Mouse (Mus musculus): ENCODE results near the gene Ap1s1. TPM values are rescaled to one million over a fixed set of nuclear protein-coding genes. Genes with fewer than 3 reads are reported as not detected.
A peak's percentile ranks its signal among the peaks of the same experiment; 100 is the strongest.

Gene Ap1s1
- polyA plus RNA-seq, 1 experiment from 2014 or later, result 146 TPM

DNA sequence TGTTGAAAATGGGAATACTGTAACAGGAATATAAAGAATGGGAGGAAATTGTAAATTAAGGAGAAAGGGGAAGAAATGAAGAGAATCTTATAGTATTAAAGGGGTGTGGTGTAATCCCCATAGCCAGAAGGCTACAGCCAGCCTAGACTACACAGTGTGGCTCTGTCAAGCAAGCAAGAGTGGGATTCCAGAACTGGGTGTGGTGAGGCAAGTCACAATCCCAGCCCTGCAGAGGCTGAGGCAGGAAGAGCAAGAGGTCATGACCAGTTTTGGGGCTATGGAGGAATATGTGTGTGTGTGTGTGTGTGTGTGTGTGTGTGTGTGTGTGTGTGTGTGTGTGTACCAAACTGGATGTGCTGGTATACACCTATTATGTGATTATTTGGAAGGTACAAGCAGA is 1.1 kb upstream of the Ap1s1 start:
- Histone ChIP-seq H3K4me2 (replicated peaks; ENCODE audit: low read depth) (no peak overlapping the region), H3K4me1 (replicated peaks; ENCODE audit: control insufficient read depth, insufficient read depth) (peaks cover 4% of the 10 kb centered on the region; the same call in 1 of the 2 replicates), H3K9ac (ENCODE audit: low read length) (no peak overlapping the region), H3K36me3 (ENCODE audit: control insufficient read depth, insufficient read depth, low read length) (peaks cover 3% of the 10 kb centered on the region; the same call in 1 of the 2 replicates), H3K9me3 (ENCODE audit: control insufficient read depth, low read length) (no peaks in the 10 kb centered on the region), H3K27ac (replicated peaks) (no peak overlapping the region), H3K27me3 (ENCODE audit: control insufficient read depth, insufficient read depth, low read length) (no peaks in the 10 kb centered on the region), H3K4me3 (ENCODE audit: low read depth, low read length) (no peak overlapping the region)
- DNase-seq (ENCODE audit: low spot score) (no peak), ATAC-seq (ENCODE audit: low FRiP score, low TSS enrichment) (no peak)
- TF ChIP-seq CTCF (IDR thresholded peaks at IDR 0.05; ENCODE audit: low read depth) (no peak), EP300 (optimal IDR thresholded peaks at IDR 0.05) (no peak)

DNA sequence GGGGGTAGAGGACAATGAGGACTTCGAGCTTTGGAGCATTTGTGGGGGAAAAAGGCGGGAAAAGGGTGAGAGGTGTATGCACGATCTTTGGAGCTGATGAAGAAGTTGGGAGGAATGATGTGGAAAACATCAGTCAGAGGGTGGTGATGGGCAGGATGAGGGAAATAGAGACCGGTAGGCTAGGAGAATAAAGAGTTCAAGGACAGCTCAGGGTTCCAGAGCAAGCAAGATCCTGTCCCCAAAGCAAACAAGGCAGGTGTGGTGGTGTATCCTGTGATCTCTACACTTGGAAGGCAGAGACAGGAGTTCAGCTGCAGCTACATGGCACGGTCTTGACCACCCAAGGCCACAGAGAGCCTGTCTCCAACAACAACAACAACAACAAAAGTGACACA is 386 bp upstream of the Ap1s1 start:
- Histone ChIP-seq H3K27me3 (ENCODE audit: control insufficient read depth, insufficient read depth, low read length) (no peaks in the 10 kb centered on the region), H3K27ac (replicated peaks) (no peak overlapping the region), H3K9me3 (ENCODE audit: control insufficient read depth, low read length) (no peaks in the 10 kb centered on the region), H3K9ac (ENCODE audit: low read length) (no peak overlapping the region), H3K4me1 (replicated peaks; ENCODE audit: control insufficient read depth, insufficient read depth) (peaks cover 4% of the 10 kb centered on the region; the same call in 1 of the 2 replicates), H3K4me3 (ENCODE audit: low read depth, low read length) (peak overlapping the region; percentile 66), H3K4me2 (replicated peaks; ENCODE audit: low read depth) (peak overlapping the region; percentile 83), H3K36me3 (ENCODE audit: control insufficient read depth, insufficient read depth, low read length) (peaks cover 5% of the 10 kb centered on the region; the same call in 1 of the 2 replicates)
- TF ChIP-seq CTCF (IDR thresholded peaks at IDR 0.05; ENCODE audit: low read depth) (no peak), EP300 (optimal IDR thresholded peaks at IDR 0.05) (no peak)
- DNase-seq (ENCODE audit: low spot score), result no peak
- ATAC-seq (ENCODE audit: low FRiP score, low TSS enrichment), result no peak; the same call in 1 of the 2 replicates
- WGBS, result 21% methylated on average over 5 of the region's 5 CpGs

DNA sequence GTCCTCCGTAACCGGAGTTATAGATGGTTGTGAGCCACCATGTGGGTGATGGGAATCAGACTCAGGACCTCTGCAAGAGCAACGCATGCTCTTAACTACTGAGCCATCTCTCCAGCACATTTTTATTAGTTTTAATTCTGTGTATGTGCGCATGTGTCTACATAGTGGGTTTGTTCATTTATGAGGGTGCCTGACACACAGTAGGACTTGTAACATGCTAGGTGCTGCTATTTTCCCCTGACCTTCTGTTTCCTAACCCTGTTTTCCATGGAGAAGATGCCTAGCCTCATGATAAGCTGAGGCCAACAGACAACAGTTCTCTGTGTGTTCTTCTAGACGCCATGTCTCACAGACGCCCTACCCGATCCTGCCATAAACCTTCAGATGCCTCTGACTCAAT is 1.9 kb downstream of the Ap1s1 start:
- Histone ChIP-seq H3K4me3 (ENCODE audit: low read depth, low read length) (no peak overlapping the region), H3K27ac (replicated peaks) (no peak overlapping the region), H3K36me3 (ENCODE audit: control insufficient read depth, insufficient read depth, low read length) (peaks cover 13% of the 10 kb centered on the region; the same call in 1 of the 2 replicates), H3K9ac (ENCODE audit: low read length) (no peak overlapping the region), H3K4me2 (replicated peaks; ENCODE audit: low read depth) (no peak overlapping the region), H3K27me3 (ENCODE audit: control insufficient read depth, insufficient read depth, low read length) (no peaks in the 10 kb centered on the region), H3K9me3 (ENCODE audit: control insufficient read depth, low read length) (no peaks in the 10 kb centered on the region), H3K4me1 (replicated peaks; ENCODE audit: control insufficient read depth, insufficient read depth) (peaks cover 4% of the 10 kb centered on the region; the same call in 1 of the 2 replicates)
- ATAC-seq (ENCODE audit: low FRiP score, low TSS enrichment), result no peak
- TF ChIP-seq EP300 (optimal IDR thresholded peaks at IDR 0.05) (no peak), CTCF (IDR thresholded peaks at IDR 0.05; ENCODE audit: low read depth) (no peak)
- DNase-seq (ENCODE audit: low spot score), result no peak
- 98% methylated on average over 7 of the region's 7 CpGs for WGBS

DNA sequence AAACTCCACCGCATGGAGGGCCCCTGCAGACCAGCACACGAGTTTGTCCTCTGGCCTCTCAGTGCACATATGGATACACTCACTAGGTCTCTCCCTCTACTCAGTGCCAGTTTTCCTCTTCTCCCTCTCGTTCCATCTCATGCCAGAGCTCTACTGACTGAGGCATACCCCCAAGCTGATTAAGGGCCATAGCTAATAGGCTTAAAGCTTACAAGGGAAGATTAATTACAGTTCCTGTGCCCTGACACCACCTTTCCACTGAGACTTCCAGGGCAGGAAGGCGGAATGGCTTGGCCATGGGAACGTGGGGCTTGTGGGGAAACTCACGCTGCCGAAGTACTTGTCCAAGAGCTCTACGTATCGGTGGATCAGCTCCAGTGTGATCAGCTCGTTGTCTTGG is 4.5 kb downstream of the Ap1s1 start:
- TF ChIP-seq CTCF (IDR thresholded peaks at IDR 0.05; ENCODE audit: low read depth), result no peak
- TF ChIP-seq EP300 (optimal IDR thresholded peaks at IDR 0.05), result no peak
- Histone ChIP-seq H3K4me1 (replicated peaks; ENCODE audit: control insufficient read depth, insufficient read depth) (peaks cover 4% of the 10 kb centered on the region; the same call in 1 of the 2 replicates), H3K4me2 (replicated peaks; ENCODE audit: low read depth) (no peak overlapping the region), H3K9me3 (ENCODE audit: control insufficient read depth, low read length) (no peaks in the 10 kb centered on the region), H3K36me3 (ENCODE audit: control insufficient read depth, insufficient read depth, low read length) (peaks cover 22% of the 10 kb centered on the region), H3K27me3 (ENCODE audit: control insufficient read depth, insufficient read depth, low read length) (no peaks in the 10 kb centered on the region), H3K27ac (replicated peaks) (no peak overlapping the region), H3K4me3 (ENCODE audit: low read depth, low read length) (no peak overlapping the region), H3K9ac (ENCODE audit: low read length) (no peak overlapping the region)
- DNase-seq (ENCODE audit: low spot score) (no peak), ATAC-seq (ENCODE audit: low FRiP score, low TSS enrichment) (no peak)
- WGBS, result 88% methylated on average over 10 of the region's 10 CpGs

DNA sequence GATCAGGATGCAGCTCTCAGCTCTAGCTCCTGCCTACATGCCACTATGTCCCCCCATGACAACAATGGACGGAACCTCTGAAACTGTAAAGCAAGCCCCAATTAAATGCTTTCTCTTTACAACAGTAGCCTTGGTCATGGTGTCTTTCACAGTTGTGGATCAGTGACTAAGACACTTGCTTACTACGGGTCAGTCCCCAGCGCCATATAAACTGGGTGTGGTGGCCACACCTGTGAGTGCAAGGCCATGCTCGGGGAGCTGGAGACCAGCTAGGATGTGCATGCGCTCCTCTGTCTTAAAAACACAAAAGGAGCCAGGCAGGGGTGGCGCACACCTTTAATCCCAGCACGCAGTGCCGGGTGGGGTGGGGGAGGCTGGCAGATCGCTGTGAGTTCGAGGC is 6.5 kb downstream of the Ap1s1 start:
- H3K27me3 ChIP-seq (ENCODE audit: control insufficient read depth, insufficient read depth, low read length), result no peaks in the 10 kb centered on the region
- WGBS, result 92% methylated on average over 10 of the region's 10 CpGs
- no peaks in the 10 kb centered on the region for H3K4me1 ChIP-seq (replicated peaks; ENCODE audit: control insufficient read depth, insufficient read depth)
- H3K9ac ChIP-seq (ENCODE audit: low read length), result no peak overlapping the region
- no peak for DNase-seq (ENCODE audit: low spot score)
- H3K9me3 ChIP-seq (ENCODE audit: control insufficient read depth, low read length), result no peaks in the 10 kb centered on the region
- no peak for TF ChIP-seq CTCF (IDR thresholded peaks at IDR 0.05; ENCODE audit: low read depth)
- no peak for TF ChIP-seq EP300 (optimal IDR thresholded peaks at IDR 0.05)
- ATAC-seq (ENCODE audit: low FRiP score, low TSS enrichment), result peak; percentile 21; the same call in 1 of the 2 replicates
- H3K4me2 ChIP-seq (replicated peaks; ENCODE audit: low read depth), result no peak overlapping the region
- no peak overlapping the region for H3K27ac ChIP-seq (replicated peaks)
- H3K4me3 ChIP-seq (ENCODE audit: low read depth, low read length), result no peak overlapping the region
- peaks cover 22% of the 10 kb centered on the region for H3K36me3 ChIP-seq (ENCODE audit: control insufficient read depth, insufficient read depth, low read length)

DNA sequence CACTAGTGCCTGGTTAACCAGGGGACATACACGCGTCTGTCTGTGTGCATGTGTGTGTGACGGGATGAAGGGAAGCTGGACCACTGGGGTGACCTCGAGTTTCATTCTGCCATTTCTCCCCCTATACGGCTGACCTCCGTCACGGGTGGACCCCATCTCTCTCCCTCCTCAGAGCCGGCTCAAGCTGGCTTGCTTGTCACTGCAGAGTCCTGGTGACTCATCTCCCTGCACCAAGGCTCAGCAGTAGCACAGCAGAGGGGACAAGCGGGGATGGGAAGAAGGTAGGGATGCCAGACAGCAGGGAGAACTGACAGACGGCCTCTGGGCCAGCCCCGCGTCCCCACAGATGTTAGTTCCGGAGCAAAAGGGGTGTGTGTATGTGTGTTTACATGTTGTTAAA is 9.7 kb downstream of the Ap1s1 start:
- DNase-seq (ENCODE audit: low spot score) (no peak), ATAC-seq (ENCODE audit: low FRiP score, low TSS enrichment) (no peak)
- Histone ChIP-seq H3K4me1 (replicated peaks; ENCODE audit: control insufficient read depth, insufficient read depth) (peaks cover 6% of the 10 kb centered on the region), H3K9me3 (ENCODE audit: control insufficient read depth, low read length) (no peaks in the 10 kb centered on the region), H3K36me3 (ENCODE audit: control insufficient read depth, insufficient read depth, low read length) (peaks cover 16% of the 10 kb centered on the region), H3K4me3 (ENCODE audit: low read depth, low read length) (no peak overlapping the region), H3K27ac (replicated peaks) (no peak overlapping the region), H3K9ac (ENCODE audit: low read length) (no peak overlapping the region), H3K27me3 (ENCODE audit: control insufficient read depth, insufficient read depth, low read length) (peaks cover 7% of the 10 kb centered on the region; the same call in 1 of the 2 replicates), H3K4me2 (replicated peaks; ENCODE audit: low read depth) (no peak overlapping the region)
- TF ChIP-seq EP300 (optimal IDR thresholded peaks at IDR 0.05) (no peak), CTCF (IDR thresholded peaks at IDR 0.05; ENCODE audit: low read depth) (no peak)
- 77% methylated on average over 13 of the region's 13 CpGs for WGBS

All from stomach, postnatal 0 days (tissue).